Mouse (Mus musculus): ENCODE data around the gene Dnm3.

The Dnm3 gene

GRCm38 (mm10) chr1:162209487-162210149, 268.2 kb downstream of the Dnm3 start:
- DNase-seq (ENCODE audit: low spot score), result no peak

- no peak for DNase-seq (ENCODE audit: low spot score)
Observed at GRCm38 (mm10) chr1:162209010-162209409, 268.8 kb downstream of the Dnm3 start.

- no peak for DNase-seq (ENCODE audit: low spot score)
Observed at GRCm38 (mm10) chr1:162207708-162208043, 270.2 kb downstream of the Dnm3 start.

- no peak for DNase-seq (ENCODE audit: low spot score)
Observed at GRCm38 (mm10) chr1:162206998-162207707, 270.7 kb downstream of the Dnm3 start.

- DNase-seq (ENCODE audit: low spot score), result no peak
Observed at GRCm38 (mm10) chr1:162202465-162203348, 275.1 kb downstream of the Dnm3 start.

GRCm38 (mm10) chr1:162200446-162200845, 277.4 kb downstream of the Dnm3 start:
- DNase-seq (ENCODE audit: low spot score), result no peak

GRCm38 (mm10) chr1:162196812-162197680, 280.8 kb downstream of the Dnm3 start:
- DNase-seq (ENCODE audit: low spot score), result no peak

- no peak for DNase-seq (ENCODE audit: low spot score)
Observed at GRCm38 (mm10) chr1:162188744-162189143, 289.1 kb downstream of the Dnm3 start.

GRCm38 (mm10) chr1:162187352-162188120, 290.3 kb downstream of the Dnm3 start:
- no peak for DNase-seq (ENCODE audit: low spot score)

- DNase-seq (ENCODE audit: low spot score), result no peak
Observed at GRCm38 (mm10) chr1:162186470-162187351, 291.1 kb downstream of the Dnm3 start.

- DNase-seq (ENCODE audit: low spot score), result no peak
Observed at GRCm38 (mm10) chr1:162184003-162184748, 293.7 kb downstream of the Dnm3 start.

- no peak for DNase-seq (ENCODE audit: low spot score)
Observed at GRCm38 (mm10) chr1:162183438-162183837, 294.4 kb downstream of the Dnm3 start.

GRCm38 (mm10) chr1:162181187-162181975, 296.5 kb downstream of the Dnm3 start:
- no peak for DNase-seq (ENCODE audit: low spot score)

GRCm38 (mm10) chr1:162180451-162180850, 297.4 kb downstream of the Dnm3 start:
- DNase-seq (ENCODE audit: low spot score), result no peak

GRCm38 (mm10) chr1:162179401-162179800, 298.4 kb downstream of the Dnm3 start:
- no peak for DNase-seq (ENCODE audit: low spot score)

GRCm38 (mm10) chr1:162172806-162173205, 305.0 kb downstream of the Dnm3 start:
- DNase-seq (ENCODE audit: low spot score), result no peak

- DNase-seq (ENCODE audit: low spot score), result no peak
Observed at GRCm38 (mm10) chr1:162163687-162164484, 313.9 kb downstream of the Dnm3 start.

- DNase-seq (ENCODE audit: low spot score), result no peak
Observed at GRCm38 (mm10) chr1:162162677-162163076, 315.2 kb downstream of the Dnm3 start.

All from yolk sac, embryonic 10.5 days (tissue).